Comparison of ENCODE assay signal across 17 mouse cellular contexts in genomic region chr1:5220668-5221408, GRCm38 (mm10).
"Had no signal": no experiment of that assay in that cellular context is flagged by ENCODE, and none has a peak within 500 bp of the region (broad histone marks: within the 10 kb centered on the region; RNA-seq: fewer than 3 reads in every experiment).

No protein-coding gene starts in this region.

- ATAC-seq: liver, postnatal 0 days had no signal

- H3K36me3 ChIP-seq: limb, embryonic 12.5 days; liver, embryonic 13.5 days; lung, embryonic 15.5 days; neural tube, embryonic 12.5 days had no signal

- H3K4me3 ChIP-seq: layer of hippocampus, adult 2 months; limb, embryonic 12.5 days; liver, embryonic 13.5 days; lung, embryonic 15.5 days; megakaryocyte, embryonic 14.5 days; neural tube, embryonic 12.5 days had no signal

- H3K9me3 ChIP-seq: limb, embryonic 12.5 days; liver, embryonic 13.5 days; lung, embryonic 15.5 days; neural tube, embryonic 12.5 days had no signal

- H3K27ac ChIP-seq: kidney, postnatal 0 days; layer of hippocampus, adult 2 months; limb, embryonic 12.5 days; liver, embryonic 13.5 days; lung, embryonic 15.5 days; macrophage; neural tube, embryonic 12.5 days had no signal

- H3K27me3 ChIP-seq: limb, embryonic 12.5 days; liver, embryonic 13.5 days; lung, embryonic 15.5 days; megakaryocyte, embryonic 14.5 days; neural tube, embryonic 12.5 days had no signal

- H3K4me1 ChIP-seq: limb, embryonic 12.5 days; liver, embryonic 13.5 days; lung, embryonic 15.5 days; megakaryocyte, embryonic 14.5 days; neural tube, embryonic 12.5 days had no signal

- H3K4me2 ChIP-seq: limb, embryonic 12.5 days; liver, embryonic 13.5 days; lung, embryonic 15.5 days; neural tube, embryonic 12.5 days had no signal

- DNase-seq: kidney, adult 9 months; kidney, postnatal 4 days; liver; liver, embryonic 13.5 days; liver, postnatal 0 days; lung, postnatal 14 days; right cerebral cortex, postnatal 4 days; spleen, adult 18-20 months; thymus, adult 18-20 months; thymus, postnatal 14 days had no signal

- H3K9ac ChIP-seq: limb, embryonic 12.5 days; liver, embryonic 13.5 days; liver, postnatal 0 days; lung, embryonic 15.5 days; neural tube, embryonic 12.5 days had no signal
